Mouse (Mus musculus) forebrain, embryonic 13.5 days (tissue): Measurements from ENCODE around the gene Gm9602. TPM values are rescaled to one million over a fixed set of nuclear protein-coding genes. Genes with fewer than 3 reads are reported as not detected.
"Not testable (repeated sequence)": the region's sequence is repeated elsewhere in the genome, so short reads cannot be mapped to it uniquely, and the experiment has no call there.

ENCODE experiments used
- ATAC-seq: fragments of 200-750 bp; cut with Nextera tagmentation; 2 replicates; pipeline ENCODE4 v1.8.0; 2017
- H3K27ac ChIP-seq: fragments of 300-500 bp; sonication (generic); 2 replicates; pipeline ENCODE4 v1.5.1; 2015; ENCODE audit warnings: inconsistent platforms, mild to moderate bottlenecking, moderate library complexity
- H3K27me3 ChIP-seq: fragments of 300-500 bp; sonication (generic); 2 replicates; pipeline ENCODE4 v1.6.1; 2015; ENCODE audit warnings: mild to moderate bottlenecking, inconsistent platforms
- H3K36me3 ChIP-seq: fragments of 300-500 bp; sonication (generic); 2 replicates; pipeline ENCODE4 v1.6.1; 2015; ENCODE audit warnings: mild to moderate bottlenecking, inconsistent platforms; ENCODE audit not compliant: poor library complexity, severe bottlenecking
- H3K4me1 ChIP-seq: fragments of 300-500 bp; sonication (generic); 2 replicates; pipeline ENCODE4 v1.6.1; 2015; ENCODE audit warnings: inconsistent platforms
- H3K4me2 ChIP-seq: fragments of 300-500 bp; sonication (generic); 2 replicates; pipeline ENCODE4 v1.6.1; 2015; ENCODE audit warnings: inconsistent platforms, mild to moderate bottlenecking, moderate library complexity
- H3K4me3 ChIP-seq: fragments of 300-500 bp; sonication (generic); 2 replicates; pipeline ENCODE4 v1.5.1; 2015; ENCODE audit warnings: mild to moderate bottlenecking, inconsistent platforms
- H3K9ac ChIP-seq: fragments of 300-500 bp; sonication (generic); 2 replicates; pipeline ENCODE4 v1.6.1; 2015; ENCODE audit warnings: mild to moderate bottlenecking, inconsistent platforms
- H3K9me3 ChIP-seq: fragments of 300-500 bp; sonication (generic); replicated peaks from 2 replicates; pipeline ENCODE4 v1.6.1; 2016; ENCODE audit warnings: inconsistent platforms
- WGBS: fragments of 180-500 bp; shearing (Covaris S2); methylation state at CpG from one replicate; pipeline ENCODE4 v1.1.7; 2015; 5-methylcytosine and 5-hydroxymethylcytosine counted together
- polyA plus RNA-seq: library from polyadenylated mRNA; unstranded; fragments of >200 nt; fragmentation: Nextera tagmentation; extraction: Ambion mirVana; gene quantifications from 2 replicates; pipeline ENCODE4 v1.2.1, GENCODE M21; 2015

Gene Gm9602
- not detected in 2 replicates for polyA plus RNA-seq

DNA sequence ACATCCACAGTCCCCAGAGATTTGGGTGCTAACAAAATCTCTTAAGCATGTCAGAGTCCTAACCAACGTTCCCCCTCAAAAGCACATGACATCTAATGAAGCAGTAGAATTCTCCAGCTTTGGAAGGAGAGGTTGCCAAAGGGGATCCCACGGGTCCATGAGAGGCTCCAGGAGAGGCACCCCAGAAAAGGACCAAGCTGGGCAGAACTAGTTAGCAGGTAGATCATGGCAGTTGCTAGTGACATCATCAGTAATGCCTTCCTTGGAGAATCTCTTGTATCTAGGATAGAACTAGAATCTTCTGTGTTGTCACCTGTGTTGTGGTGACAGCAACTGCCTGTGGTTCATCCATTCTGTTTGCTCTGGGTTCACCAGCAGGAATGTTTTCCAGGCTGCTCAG is at the start of gene Gm9602:
Gm9602 (plus strand) TSS at position 301 of the 400 bp plus-strand sequence.
- not testable (repeated sequence) for H3K4me1 ChIP-seq, ATAC-seq, H3K9me3 ChIP-seq, H3K4me3 ChIP-seq, H3K9ac ChIP-seq, H3K27me3 ChIP-seq, H3K27ac ChIP-seq, H3K4me2 ChIP-seq, H3K36me3 ChIP-seq
- WGBS, result 69% methylated on average over 1 of the region's 2 CpGs

DNA sequence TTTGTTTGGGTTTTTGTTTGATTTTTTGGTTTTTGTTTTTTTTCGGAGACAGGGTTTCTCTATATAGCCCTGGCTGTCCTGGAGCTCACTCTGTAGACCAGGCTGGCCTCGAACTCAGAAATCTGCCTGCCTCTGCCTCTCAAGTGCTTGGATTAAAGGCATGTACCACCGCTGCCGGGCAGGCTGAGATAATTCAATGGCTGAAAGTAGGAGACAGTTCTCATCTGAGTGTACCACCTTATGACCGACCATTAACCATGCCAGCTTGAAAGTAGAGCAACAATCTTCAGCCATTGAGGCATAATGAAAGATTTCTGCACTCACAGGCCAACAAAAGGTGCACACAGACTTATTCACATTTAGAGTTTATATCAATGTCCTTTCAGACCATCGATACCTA is 30.3 kb downstream of the Gm9602 start:
- H3K4me3 ChIP-seq, H3K36me3 ChIP-seq, H3K9me3 ChIP-seq, H3K4me1 ChIP-seq, H3K27me3 ChIP-seq, H3K9ac ChIP-seq, H3K4me2 ChIP-seq, H3K27ac ChIP-seq, ATAC-seq: not testable (repeated sequence)
- 83% methylated on average over 6 of the region's 6 CpGs for WGBS

DNA sequence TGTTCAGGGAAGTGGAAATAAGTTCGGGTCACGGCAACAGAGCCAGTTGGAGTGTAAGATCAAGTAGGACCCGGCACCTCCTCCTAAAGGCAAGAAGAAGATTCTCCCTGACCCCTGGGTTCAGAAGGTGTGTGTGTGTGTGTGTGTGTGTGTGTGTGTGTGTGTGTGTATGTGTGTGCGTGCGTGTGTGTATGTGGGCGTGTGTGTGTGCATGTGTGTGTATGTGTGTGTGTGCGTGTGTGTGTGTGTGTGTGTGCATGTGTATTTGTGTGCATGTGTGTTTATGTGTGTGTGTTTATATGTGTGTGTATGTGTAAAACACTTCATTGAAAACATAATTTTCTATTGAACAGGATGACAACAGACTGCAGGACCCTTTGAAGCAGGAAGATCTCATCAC is 45.8 kb downstream of the Gm9602 start:
- not testable (repeated sequence) for H3K27ac ChIP-seq, H3K4me1 ChIP-seq, ATAC-seq, H3K9ac ChIP-seq, H3K4me3 ChIP-seq, H3K36me3 ChIP-seq, H3K27me3 ChIP-seq, H3K9me3 ChIP-seq, H3K4me2 ChIP-seq
- 91% methylated on average over 4 of the region's 7 CpGs for WGBS

Other genes with a start within 250 kb of the Gm9602 start
- gene Gm3047, start 220.9 kb upstream of the Gm9602 start, polyA plus RNA-seq, result not detected in 2 replicates
- gene Gm8159, start 144.0 kb upstream of the Gm9602 start, polyA plus RNA-seq, result not detected in 2 replicates
- 0.43 TPM in 1 of 2 replicates, not detected in the other for gene Gm3239, start 112.1 kb upstream of the Gm9602 start, polyA plus RNA-seq
- gene Gm7876, start 67.1 kb upstream of the Gm9602 start, polyA plus RNA-seq, result not detected in 2 replicates
- gene Gm3252, start 49.6 kb upstream of the Gm9602 start, polyA plus RNA-seq, result 1.5 and 1.7 TPM in 2 replicates
- gene Gm3269, start 61.8 kb downstream of the Gm9602 start, polyA plus RNA-seq, result not detected in 2 replicates
- gene Gm3264, start 79.2 kb downstream of the Gm9602 start, polyA plus RNA-seq, result 1.4 and 1.9 TPM in 2 replicates
- gene Gm3278, start 116.1 kb downstream of the Gm9602 start, polyA plus RNA-seq, result not detected in 2 replicates
- not detected in 2 replicates for gene Gm8297, start 207.6 kb downstream of the Gm9602 start, polyA plus RNA-seq
- not detected in 2 replicates for gene Gm3298, start 239.6 kb downstream of the Gm9602 start, polyA plus RNA-seq